Mouse (Mus musculus) kidney, embryonic 14.5 days (tissue): ENCODE measurements at regions not wholly inside any gene's neighbourhood (a gene's known extent, or its start where the extent isn't known, plus 50 kb on each side); places are given as distances from the start of the nearest gene placed in this dataset.

ENCODE experiments used
- ATAC-seq: fragments of 200-750 bp; cut with Nextera tagmentation; 2 replicates; pipeline ENCODE4 v1.8.0; 2017; ENCODE audit warnings: moderate number of reproducible peaks, mild to moderate bottlenecking, moderate TSS enrichment, moderate library complexity; ENCODE audit not compliant: low FRiP score, low TSS enrichment
- H3K27ac ChIP-seq: fragments of 300-500 bp; sonication (generic); 2 replicates; pipeline ENCODE4 v1.5.1; 2014; ENCODE audit warnings: low read depth, mild to moderate bottlenecking, low read length, moderate library complexity, mixed read lengths
- H3K27me3 ChIP-seq: fragments of 300-500 bp; sonication (generic); 2 replicates; pipeline ENCODE4 v1.6.1; 2014; ENCODE audit warnings: mild to moderate bottlenecking, low read length; ENCODE audit not compliant: control insufficient read depth, insufficient read depth
- H3K36me3 ChIP-seq: fragments of 300-500 bp; sonication (generic); 2 replicates; pipeline ENCODE4 v1.6.1; 2014; ENCODE audit warnings: low read length, mixed read lengths; ENCODE audit not compliant: control insufficient read depth, insufficient read depth
- H3K4me1 ChIP-seq: fragments of 300-500 bp; sonication (generic); 2 replicates; pipeline ENCODE4 v1.6.1; 2014; ENCODE audit warnings: low read length, mixed read lengths; ENCODE audit not compliant: control insufficient read depth, insufficient read depth
- H3K4me2 ChIP-seq: fragments of 300-500 bp; sonication (generic); replicated peaks from 2 replicates; pipeline ENCODE4 v1.6.1; 2014; ENCODE audit warnings: low read depth, mild to moderate bottlenecking, low read length
- H3K4me3 ChIP-seq: fragments of 300-500 bp; sonication (generic); 2 replicates; pipeline ENCODE4 v1.5.1; 2014; ENCODE audit warnings: mild to moderate bottlenecking, low read length
- H3K9ac ChIP-seq: fragments of 300-500 bp; sonication (generic); 2 replicates; pipeline ENCODE4 v1.6.1; 2014; ENCODE audit warnings: low read depth, mild to moderate bottlenecking, low read length, moderate library complexity
- H3K9me3 ChIP-seq: fragments of 300-500 bp; sonication (generic); 2 replicates; pipeline ENCODE4 v1.6.1; 2016; ENCODE audit warnings: low read length; ENCODE audit not compliant: control insufficient read depth
- WGBS: fragments of 180-500 bp; shearing (Covaris S2); extraction: QIAGEN DNeasy Blood & Tissue Kit; methylation state at CpG from one replicate; pipeline ENCODE4 v1.1.7; 2014; 5-methylcytosine and 5-hydroxymethylcytosine counted together

DNA sequence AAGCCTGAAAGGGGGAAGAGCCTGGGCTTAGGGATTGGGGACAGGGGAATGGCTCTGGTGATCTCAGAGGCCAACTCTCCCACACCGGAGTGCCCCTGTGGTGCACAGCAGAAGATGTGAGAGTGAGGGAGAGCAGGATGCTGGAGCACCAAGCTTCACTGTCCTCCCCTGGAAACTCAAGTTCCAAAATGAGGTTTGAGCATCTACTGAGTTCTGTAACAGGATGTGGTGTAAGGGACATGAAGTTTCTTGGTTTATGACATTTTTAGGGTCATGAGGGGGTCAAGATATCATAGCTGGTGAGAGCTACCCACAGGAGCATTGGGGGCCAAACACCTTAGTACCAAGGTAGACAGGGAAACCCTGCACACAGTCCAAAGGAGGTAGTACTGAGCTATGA, 274.1 kb upstream of the Zmiz1 start:
- H3K4me3 ChIP-seq, result no peak overlapping the region
- no peaks in the 10 kb centered on the region for H3K9me3 ChIP-seq
- H3K9ac ChIP-seq, result no peak overlapping the region
- H3K27ac ChIP-seq, result no peak overlapping the region
- WGBS, result 87% methylated on average over 1 of the region's 1 CpGs
- H3K4me2 ChIP-seq, result no peak overlapping the region
- H3K27me3 ChIP-seq, result no peaks in the 10 kb centered on the region
- H3K4me1 ChIP-seq, result peaks cover 19% of the 10 kb centered on the region
- H3K36me3 ChIP-seq, result no peaks in the 10 kb centered on the region
- ATAC-seq, result no peak

DNA sequence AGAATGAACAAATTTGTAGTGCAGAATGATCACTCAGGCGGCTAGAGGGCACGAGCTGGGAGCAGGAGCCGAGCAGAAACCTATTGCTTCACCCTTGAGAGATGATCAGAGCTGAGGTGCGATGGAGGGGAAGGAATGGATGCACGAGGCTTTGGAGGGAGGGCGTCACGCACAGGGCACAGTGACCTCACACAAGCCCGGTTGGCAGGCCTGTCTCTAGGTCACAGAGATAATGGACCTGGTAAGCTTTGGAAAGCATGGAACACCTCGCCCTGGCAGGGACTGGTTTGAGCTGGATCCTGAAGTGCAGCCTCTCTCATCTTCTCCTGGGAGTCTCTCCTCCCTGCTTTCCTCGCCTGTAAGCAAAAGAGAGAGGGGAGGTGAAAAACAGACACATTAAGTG, 273.4 kb upstream of the Zmiz1 start:
- WGBS, result 29% methylated on average over 10 of the region's 10 CpGs
- Histone ChIP-seq H3K9ac (no peak overlapping the region), H3K27me3 (no peaks in the 10 kb centered on the region), H3K4me3 (no peak overlapping the region), H3K36me3 (no peaks in the 10 kb centered on the region), H3K9me3 (no peaks in the 10 kb centered on the region), H3K27ac (peak overlapping the region; percentile 38; the same call in 1 of the 2 replicates), H3K4me2 (no peak overlapping the region), H3K4me1 (peaks cover 19% of the 10 kb centered on the region)
- peak; percentile 33; the same call in 1 of the 2 replicates for ATAC-seq

DNA sequence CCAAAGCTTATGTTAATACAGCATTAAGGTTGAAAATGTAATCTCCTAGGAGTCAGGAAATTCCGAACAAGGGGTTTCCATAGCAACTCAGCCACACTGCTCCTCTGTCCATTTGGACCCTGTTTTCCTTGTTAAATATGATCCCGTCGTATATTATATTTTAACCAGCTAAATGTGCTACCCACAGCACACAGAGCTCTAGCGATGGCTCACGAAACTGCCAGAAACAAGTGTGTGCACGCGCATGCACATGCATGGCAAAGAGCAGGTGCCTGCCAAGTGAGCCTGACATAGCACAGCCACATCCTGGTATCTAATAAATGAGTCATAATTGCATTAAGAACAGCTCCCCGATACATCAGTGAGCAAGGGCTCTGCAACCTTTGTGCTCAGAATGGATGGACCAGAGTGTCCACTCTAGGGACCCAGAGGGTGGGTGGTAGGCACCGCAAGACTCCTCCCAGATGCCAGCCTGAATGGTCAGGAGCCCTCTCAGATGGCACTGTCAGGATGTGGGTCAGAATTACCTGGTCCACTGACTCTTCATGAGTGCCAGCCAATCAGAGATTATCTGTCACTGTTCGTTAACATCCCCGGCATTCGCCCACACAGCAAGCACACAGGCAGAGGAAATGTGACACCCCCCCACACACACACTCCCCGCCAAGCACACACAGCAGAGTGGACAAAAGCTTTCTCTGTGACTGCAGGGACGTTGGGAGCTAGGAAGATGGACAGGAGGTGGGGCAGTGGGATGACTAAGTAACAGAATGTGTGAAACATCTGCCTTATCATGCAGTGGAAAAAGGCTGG, 272.8 kb upstream of the Zmiz1 start:
- peak; percentile 65 for ATAC-seq
- Histone ChIP-seq H3K27ac (peak overlapping the region; percentile 38; the same call in 1 of the 2 replicates), H3K4me3 (no peak overlapping the region), H3K9ac (no peak overlapping the region), H3K36me3 (no peaks in the 10 kb centered on the region), H3K27me3 (no peaks in the 10 kb centered on the region), H3K4me2 (no peak overlapping the region), H3K9me3 (no peaks in the 10 kb centered on the region), H3K4me1 (peaks cover 19% of the 10 kb centered on the region)
- WGBS, result 32% methylated on average over 14 of the region's 14 CpGs

DNA sequence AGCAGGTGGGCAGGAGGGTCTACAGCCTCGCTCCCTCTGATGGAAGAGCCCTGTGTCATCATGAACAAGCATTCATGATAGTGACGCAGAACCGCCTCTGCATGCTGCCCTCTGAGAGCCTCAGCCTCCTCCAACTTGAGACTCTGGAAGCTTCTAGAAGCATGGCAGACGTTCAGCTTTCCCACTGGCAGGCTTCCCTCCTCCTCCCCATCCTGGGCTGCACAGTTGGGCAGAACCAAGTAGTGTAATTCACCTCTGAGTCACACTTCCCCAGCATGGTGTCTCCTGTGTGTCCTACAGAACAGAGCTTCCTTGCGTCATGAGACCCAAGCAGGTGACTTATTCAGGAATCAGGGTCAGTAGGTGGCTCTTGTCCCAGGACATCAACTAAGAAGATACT, 271.3 kb upstream of the Zmiz1 start:
- Histone ChIP-seq H3K9me3 (no peaks in the 10 kb centered on the region), H3K36me3 (no peaks in the 10 kb centered on the region), H3K4me1 (peaks cover 19% of the 10 kb centered on the region), H3K27me3 (no peaks in the 10 kb centered on the region), H3K4me2 (no peak overlapping the region), H3K4me3 (no peak overlapping the region), H3K27ac (no peak overlapping the region), H3K9ac (no peak overlapping the region)
- WGBS, result 98% methylated on average over 5 of the region's 5 CpGs
- ATAC-seq, result no peak

DNA sequence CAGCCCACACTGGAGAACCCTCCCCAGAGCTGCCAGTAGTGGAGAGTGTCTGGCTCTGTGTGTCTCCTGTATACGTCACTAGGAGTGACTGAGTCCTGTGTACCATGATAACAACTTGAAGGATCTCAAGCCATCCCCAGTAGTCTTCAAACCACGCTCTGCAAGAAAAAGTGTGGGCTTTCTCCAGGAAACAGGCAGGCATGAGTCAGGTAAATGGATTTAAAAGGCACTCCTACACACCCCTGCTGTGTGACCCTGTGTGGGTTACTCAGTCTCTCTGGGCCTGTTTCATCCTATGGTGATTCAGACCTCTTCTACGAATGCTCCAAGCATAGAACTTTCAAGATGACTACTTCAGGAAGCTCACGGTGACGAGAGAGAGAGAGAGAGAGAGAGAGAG, 269.7 kb upstream of the Zmiz1 start:
- Histone ChIP-seq H3K27ac (no peak overlapping the region), H3K4me2 (no peak overlapping the region), H3K9me3 (no peaks in the 10 kb centered on the region), H3K27me3 (no peaks in the 10 kb centered on the region), H3K4me3 (no peak overlapping the region), H3K9ac (no peak overlapping the region), H3K4me1 (peaks cover 19% of the 10 kb centered on the region), H3K36me3 (no peaks in the 10 kb centered on the region)
- 94% methylated on average over 5 of the region's 5 CpGs for WGBS
- no peak for ATAC-seq

DNA sequence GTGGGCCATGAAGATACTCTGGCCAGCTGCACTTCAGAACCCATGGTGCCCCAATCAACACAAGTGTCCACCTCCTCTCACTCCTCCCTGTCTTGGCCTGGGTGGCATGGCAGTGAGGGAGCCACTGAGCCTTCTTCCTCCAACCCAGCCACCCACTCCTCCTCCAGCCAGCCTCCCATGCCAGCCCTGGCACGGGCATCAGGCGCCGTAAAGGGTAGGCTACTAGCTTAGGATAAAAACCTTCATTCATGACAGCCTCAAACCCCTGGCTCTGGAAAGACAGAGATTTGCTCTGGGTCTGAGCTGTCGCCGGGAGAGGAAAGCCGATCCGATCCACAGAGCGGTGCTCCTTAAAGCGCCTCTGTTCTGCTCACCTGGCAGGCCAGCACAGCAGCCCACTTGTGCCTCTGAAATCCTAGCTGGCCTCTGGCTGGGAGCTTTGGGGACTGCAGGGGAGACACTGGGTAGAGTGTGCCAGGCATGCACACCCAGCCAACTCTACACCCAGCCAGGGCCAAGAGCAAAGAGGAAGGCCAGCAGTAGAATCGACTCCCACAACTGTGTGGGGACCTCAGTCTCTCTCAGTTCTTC, 268.2 kb upstream of the Zmiz1 start:
- H3K9ac ChIP-seq, result no peak overlapping the region
- no peak overlapping the region for H3K4me2 ChIP-seq
- peaks cover 17% of the 10 kb centered on the region for H3K4me1 ChIP-seq
- no peaks in the 10 kb centered on the region for H3K36me3 ChIP-seq
- 85% methylated on average over 10 of the region's 10 CpGs for WGBS
- no peak overlapping the region for H3K4me3 ChIP-seq
- no peak overlapping the region for H3K27ac ChIP-seq
- no peaks in the 10 kb centered on the region for H3K27me3 ChIP-seq
- H3K9me3 ChIP-seq, result no peaks in the 10 kb centered on the region
- ATAC-seq, result no peak

DNA sequence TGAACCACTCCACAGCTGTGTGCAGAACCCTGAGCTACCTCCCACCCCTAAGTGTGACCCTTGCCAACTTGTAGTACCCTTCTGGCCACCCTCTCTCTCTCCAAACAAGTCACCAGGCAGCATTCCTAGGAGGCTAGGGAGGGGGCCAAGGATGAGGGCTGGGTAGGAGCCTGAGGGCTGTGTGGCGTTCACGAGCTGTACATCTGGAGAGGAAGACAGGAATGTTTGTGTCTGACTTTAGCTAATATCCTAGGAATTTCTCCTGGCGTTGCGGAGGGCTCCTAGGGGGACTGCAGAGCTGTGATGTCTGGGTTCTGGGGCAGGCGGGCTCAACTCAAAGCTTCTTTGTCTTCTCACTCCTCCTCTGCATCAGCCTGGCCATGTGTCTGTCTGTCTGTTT, 262.2 kb upstream of the Zmiz1 start:
- Histone ChIP-seq H3K36me3 (no peaks in the 10 kb centered on the region), H3K9me3 (no peaks in the 10 kb centered on the region), H3K4me2 (no peak overlapping the region), H3K27ac (no peak overlapping the region), H3K9ac (no peak overlapping the region), H3K4me3 (no peak overlapping the region), H3K27me3 (no peaks in the 10 kb centered on the region), H3K4me1 (peaks cover 35% of the 10 kb centered on the region)
- 58% methylated on average over 5 of the region's 5 CpGs for WGBS
- ATAC-seq, result 0 out of 2 replicates have a peak, but pooled peaks have one; percentile 8

DNA sequence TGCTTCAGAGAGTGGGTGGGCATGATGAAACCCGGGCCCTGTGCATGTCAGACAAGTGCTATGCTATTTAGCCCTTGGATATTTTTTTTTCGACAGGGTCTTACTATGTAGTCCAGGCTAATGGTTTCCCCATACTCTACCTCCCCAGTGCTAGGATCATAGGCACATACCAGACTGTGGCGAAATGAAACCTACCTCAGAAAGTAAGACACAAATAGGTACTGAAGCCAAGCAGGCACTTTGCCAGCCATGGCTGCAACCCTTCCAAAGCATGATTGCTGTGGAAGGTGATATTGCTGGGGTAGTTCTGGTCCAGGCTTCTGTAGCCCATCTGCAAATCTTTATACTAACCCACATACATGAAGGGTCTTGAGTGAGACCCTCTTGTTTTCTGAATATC, 259.1 kb upstream of the Zmiz1 start:
- H3K9ac ChIP-seq, result no peak overlapping the region
- H3K4me2 ChIP-seq, result no peak overlapping the region
- no peak overlapping the region for H3K27ac ChIP-seq
- H3K27me3 ChIP-seq, result no peaks in the 10 kb centered on the region
- H3K36me3 ChIP-seq, result no peaks in the 10 kb centered on the region
- no peaks in the 10 kb centered on the region for H3K9me3 ChIP-seq
- peaks cover 43% of the 10 kb centered on the region for H3K4me1 ChIP-seq
- H3K4me3 ChIP-seq, result no peak overlapping the region
- ATAC-seq, result no peak
- WGBS, result 87% methylated on average over 3 of the region's 3 CpGs

DNA sequence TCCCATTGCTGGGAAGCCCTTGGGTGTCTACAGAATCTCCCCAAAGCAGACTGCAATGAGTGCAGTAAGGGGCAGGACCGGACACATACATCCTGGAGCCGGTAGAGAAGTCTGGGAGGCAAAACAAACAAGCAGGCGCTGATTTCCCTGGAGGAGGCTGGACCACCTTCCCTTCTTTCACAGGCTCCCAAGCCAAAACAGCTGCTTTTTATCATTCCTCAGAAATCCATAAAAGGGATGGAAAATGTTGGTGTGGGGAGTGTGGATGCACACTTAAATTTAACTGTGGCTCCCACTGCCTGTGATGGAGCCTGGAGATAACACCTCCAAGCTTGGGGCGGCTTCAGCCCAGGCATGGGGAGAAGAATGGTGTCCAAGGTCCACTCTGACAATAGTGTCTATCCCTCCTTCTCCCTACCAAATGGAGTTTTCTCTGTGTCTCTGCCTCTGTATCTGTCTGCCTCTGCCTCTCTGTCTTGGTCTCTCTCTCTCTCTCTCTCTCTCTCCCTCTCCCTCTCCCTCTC, 258.3 kb upstream of the Zmiz1 start:
- Histone ChIP-seq H3K27ac (peak overlapping the region; percentile 55), H3K27me3 (no peaks in the 10 kb centered on the region), H3K4me2 (no peak overlapping the region), H3K9me3 (no peaks in the 10 kb centered on the region), H3K9ac (no peak overlapping the region), H3K4me3 (no peak overlapping the region), H3K4me1 (peaks cover 40% of the 10 kb centered on the region), H3K36me3 (no peaks in the 10 kb centered on the region)
- ATAC-seq, result no peak
- WGBS, result 52% methylated on average over 4 of the region's 4 CpGs
